Mouse (Mus musculus) layer of hippocampus, postnatal 25 days (tissue): ENCODE measurements around the gene Pik3cd. TPM values are rescaled to one million over a fixed set of nuclear protein-coding genes. Genes with fewer than 3 reads are reported as not detected.
"Not testable (repeated sequence)": the region's sequence is repeated elsewhere in the genome, so short reads cannot be mapped to it uniquely, and the experiment has no call there.

Experiments
- DNase-seq, 2 experiments: peaks; one replicate each; pipeline ENCODE4 v3.0.0; 2022; ENCODE audit warnings: mixed read lengths in 2 of 2, low spot score in 1 of 2; ENCODE audit errors: extremely low spot score in 1 of 2
- total RNA-seq, 2 experiments: library from RNA; stranded (reverse); gene quantifications; 2 replicates each; pipeline ENCODE4 v1.2.3; 2021

The Pik3cd gene
- total RNA-seq = 10 to 100 TPM; 22.9 to 25.2 TPM

DNA sequence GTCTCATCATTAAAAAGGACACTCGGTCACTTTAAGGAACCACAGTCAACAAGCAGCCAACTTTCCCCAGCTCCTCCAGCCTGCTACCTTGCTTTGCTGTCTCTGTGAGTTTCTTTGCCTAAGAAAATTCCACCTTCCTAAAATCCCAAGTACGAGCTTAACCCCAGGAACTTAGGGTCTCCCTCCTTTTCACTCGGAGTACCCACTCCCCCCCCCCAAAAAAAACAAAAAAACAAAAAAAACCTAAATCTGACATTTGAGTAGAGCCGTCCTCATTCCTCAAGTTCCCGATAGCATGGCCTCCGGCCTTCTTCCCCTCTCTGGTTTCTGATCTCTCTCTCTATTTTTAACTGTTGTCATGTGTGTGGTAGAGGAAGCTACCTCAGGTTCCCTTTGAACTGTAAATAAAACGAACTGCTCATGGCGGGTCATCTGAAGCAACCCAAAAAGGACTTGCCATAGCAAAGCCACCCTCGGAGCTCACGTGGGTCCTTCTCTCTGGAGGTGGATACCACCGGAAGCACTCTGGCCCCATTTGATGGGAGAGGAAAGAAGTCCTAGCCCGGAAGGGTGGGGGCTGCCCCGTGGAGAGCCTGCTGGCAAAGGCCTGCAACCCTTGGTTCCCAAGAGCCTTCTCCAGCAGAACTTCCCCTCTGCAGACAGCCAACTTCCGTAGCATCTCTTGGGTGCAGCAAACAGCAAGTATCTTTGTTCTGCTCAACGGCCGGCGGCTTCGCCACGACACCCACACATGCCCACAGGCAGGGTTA, at the start of gene Pik3cd:
Gene Pik3cd, minus strand, starts transcription at position 362 of the 770 bp plus-strand sequence.
- DNase-seq = no peak

DNA sequence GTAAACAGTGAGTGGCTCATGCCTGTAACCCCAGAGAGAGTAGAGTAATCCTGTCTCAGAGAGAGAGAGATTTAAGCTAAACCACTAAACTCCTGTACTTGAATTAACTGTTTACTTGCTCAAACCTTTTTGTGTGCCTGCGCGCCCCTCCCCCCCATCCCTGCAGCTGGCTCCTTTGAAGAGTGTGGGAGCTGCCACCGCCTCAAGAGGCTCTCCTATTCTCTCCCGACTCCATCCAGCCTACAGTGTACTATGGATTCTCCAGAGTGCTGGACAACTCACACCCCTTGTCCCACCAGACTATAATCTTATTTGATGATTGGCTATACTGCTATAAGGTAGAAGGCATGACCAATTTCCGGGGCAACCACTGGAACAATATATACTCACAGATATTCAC, 48.3 kb upstream of the Pik3cd start:
- no peak for DNase-seq

GRCm38 (mm10) chr4:149749663-149750015, 47.3 kb upstream of the Pik3cd start:
- not testable (repeated sequence) for DNase-seq

GRCm38 (mm10) chr4:149749003-149749662, 46.8 kb upstream of the Pik3cd start:
- no peak for DNase-seq

- DNase-seq = no peak
These were observed 41.7 kb upstream of the Pik3cd start for GRCm38 (mm10) chr4:149744119-149744518.

- no peak for DNase-seq
These were observed 39.7 kb upstream of the Pik3cd start for GRCm38 (mm10) chr4:149742011-149742530.

- DNase-seq = no peak
These were observed 37.9 kb upstream of the Pik3cd start for GRCm38 (mm10) chr4:149740301-149740700.

DNA sequence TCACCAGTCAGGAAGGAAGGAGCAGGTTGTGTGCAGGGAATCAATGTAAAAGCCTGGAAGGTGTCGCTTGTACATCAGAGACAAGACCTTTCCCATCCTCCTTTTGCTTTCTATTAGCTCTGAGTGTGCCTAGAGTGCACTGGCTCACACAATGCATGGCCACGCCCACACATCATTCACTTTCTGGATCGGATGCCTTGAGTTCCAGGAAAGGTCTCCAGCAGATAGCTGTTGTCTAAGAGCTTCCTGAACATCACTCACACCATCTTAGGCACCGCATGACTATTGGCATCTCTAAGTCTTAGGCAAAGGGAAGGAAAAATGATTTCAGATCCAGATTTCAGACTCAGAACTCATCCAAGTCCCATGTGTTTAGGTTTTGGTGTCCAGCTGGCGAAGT, 37.1 kb upstream of the Pik3cd start:
- no peak for DNase-seq

- peak; percentile 93 to 97 for DNase-seq
These were observed 35.3 kb upstream of the Pik3cd start, which contains the start of gene Tmem201 for GRCm38 (mm10) chr4:149737383-149738324. TSS of gene Tmem201 (minus strand) at chr4:149738044.

DNA sequence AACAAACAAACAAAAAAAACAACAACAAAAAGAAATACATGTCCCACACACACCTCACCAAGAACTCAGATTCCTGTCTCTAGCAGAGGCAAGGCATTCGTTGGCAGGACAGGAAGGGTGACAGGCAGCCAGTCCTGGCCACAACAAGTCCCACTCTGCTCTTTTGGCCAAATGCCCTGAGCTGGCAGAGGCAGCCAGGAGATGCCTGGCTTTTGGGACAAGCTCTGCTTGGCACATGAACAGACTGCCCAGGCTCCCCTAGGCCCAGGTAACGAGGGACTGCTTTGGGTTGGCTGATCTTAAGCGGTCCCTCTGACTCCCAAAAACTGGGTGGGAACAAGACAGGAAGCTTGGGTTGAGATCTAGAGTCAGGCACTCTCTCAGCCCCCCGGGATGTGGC, 34.2 kb upstream of the Pik3cd start:
- peak in 1 of 2 experiments; percentile 52 for DNase-seq

GRCm38 (mm10) chr4:149735624-149736250, 33.4 kb upstream of the Pik3cd start:
- no peak for DNase-seq

- DNase-seq = no peak
These were observed 32.5 kb upstream of the Pik3cd start for GRCm38 (mm10) chr4:149734730-149735475.

DNA sequence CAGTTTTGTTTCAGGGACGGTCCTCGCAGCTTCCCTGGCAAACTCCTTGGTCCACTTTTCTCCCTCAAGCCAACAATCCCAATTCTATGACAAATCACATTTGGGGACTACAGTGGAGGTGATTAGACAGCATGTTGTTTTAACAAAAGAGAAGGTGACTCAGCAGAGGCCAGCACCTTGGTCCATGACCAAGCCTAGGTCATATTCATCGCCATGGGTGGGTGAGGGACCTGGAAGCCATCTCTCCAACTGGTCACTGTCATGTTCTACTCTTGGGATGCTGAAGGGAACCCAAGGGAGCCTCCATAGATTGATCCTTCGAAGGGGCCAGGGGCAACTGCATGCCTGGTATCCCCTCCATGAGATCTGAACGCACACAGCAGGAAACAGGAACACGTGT, 31.9 kb upstream of the Pik3cd start:
- DNase-seq = no peak

- no peak for DNase-seq
These were observed 31.4 kb upstream of the Pik3cd start for GRCm38 (mm10) chr4:149733748-149734147.

- no peak for DNase-seq
These were observed 30.4 kb upstream of the Pik3cd start for GRCm38 (mm10) chr4:149732800-149733199.

DNA sequence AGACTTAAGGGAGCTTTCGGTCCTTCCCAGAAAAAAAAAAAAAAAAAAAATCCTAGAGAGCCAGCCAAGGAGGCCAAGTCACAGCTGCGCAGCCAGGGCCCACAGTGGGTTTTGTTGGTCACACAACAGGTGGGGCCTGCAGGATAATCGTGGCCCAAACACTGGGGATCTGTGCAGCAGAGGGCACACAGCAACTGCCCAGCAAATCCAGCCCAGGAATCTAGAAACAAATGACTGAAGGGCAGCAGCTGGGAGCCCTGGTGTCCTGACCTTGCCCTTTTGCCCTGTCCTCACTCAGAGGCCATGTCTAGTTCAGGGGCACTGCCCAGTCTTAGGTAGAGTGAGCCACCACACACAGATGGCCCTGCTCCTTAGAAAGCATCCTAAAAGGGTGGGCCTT, 29.9 kb upstream of the Pik3cd start:
- DNase-seq = no peak

GRCm38 (mm10) chr4:149730827-149731226, 28.5 kb upstream of the Pik3cd start:
- DNase-seq = no peak

DNA sequence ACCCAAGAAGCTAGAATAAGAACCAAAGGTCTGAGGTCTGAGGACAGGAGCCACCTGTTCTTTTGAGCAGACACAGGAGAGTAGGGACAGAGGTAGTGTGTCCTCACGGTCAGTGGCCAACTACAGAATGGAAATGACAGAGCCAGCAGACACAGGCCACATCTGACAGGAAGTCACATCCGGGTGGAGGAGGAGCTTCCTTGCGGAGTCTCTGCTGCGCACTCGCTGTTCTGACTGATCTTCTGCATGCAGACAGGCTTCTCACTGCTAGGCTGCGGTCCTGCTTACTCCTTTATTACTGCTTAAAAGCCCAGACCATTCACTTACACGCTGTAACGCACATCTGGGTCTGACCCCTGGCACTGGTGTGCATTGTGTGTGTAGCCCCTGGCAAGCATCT, 26.4 kb upstream of the Pik3cd start:
- DNase-seq = no peak

GRCm38 (mm10) chr4:149727636-149728035, 25.3 kb upstream of the Pik3cd start:
- no peak for DNase-seq
